Mouse (Mus musculus) erythroblast, embryonic 14.5 days (primary cell): Measurements from ENCODE around the gene Gm37240.

Source experiments
- GATA1 ChIP-seq: IDR thresholded peaks from 2 replicates; pipeline ENCODE4 v1.6.1; 2012; ENCODE audit warnings: low read length, inconsistent platforms, mixed read lengths
- TAL1 ChIP-seq: IDR thresholded peaks from 3 replicates; pipeline ENCODE4 v1.6.1; 2012; ENCODE audit warnings: low read length, inconsistent platforms, mixed read lengths

- no peak for TF ChIP-seq GATA1
- no peak for TF ChIP-seq TAL1
Measured at GRCm38 (mm10) chr3:84753816-84754215, 1133.5 kb downstream of the Gm37240 start.
